Mouse (Mus musculus) heart, postnatal 25 days (tissue): ENCODE measurements around the gene Slx1b. TPM values are rescaled to one million over a fixed set of nuclear protein-coding genes. Genes with fewer than 3 reads are reported as not detected.
"Not testable (repeated sequence)": the region's sequence is repeated elsewhere in the genome, so short reads cannot be mapped to it uniquely, and the experiment has no call there.

Experiments used
- DNase-seq: peaks from one replicate; pipeline ENCODE4 v3.0.0; 2022; ENCODE audit warnings: low spot score
- intact Hi-C: fragments of 180-260 bp; cut with DNase I; formaldehyde crosslinking; loops from one replicate; pipeline ENCODE4 v1.15.1; 2025
- total RNA-seq, 2 experiments: library from RNA; stranded (reverse); gene quantifications; 2 replicates each; pipeline ENCODE4 v1.2.3; 2021

Slx1b gene
- total RNA-seq, 2 experiments from 2014 or later, result 4.3 to 4.5 TPM

GRCm38 (mm10) chr7:126703757-126704077, 8.1 kb upstream of the Slx1b start:
- intact Hi-C loops, result loop anchor here (5.0 kb wide), 2 partner anchors 44 to 221 kb away; no protein-coding TSS in a partner anchor
- DNase-seq, result no peak

DNA sequence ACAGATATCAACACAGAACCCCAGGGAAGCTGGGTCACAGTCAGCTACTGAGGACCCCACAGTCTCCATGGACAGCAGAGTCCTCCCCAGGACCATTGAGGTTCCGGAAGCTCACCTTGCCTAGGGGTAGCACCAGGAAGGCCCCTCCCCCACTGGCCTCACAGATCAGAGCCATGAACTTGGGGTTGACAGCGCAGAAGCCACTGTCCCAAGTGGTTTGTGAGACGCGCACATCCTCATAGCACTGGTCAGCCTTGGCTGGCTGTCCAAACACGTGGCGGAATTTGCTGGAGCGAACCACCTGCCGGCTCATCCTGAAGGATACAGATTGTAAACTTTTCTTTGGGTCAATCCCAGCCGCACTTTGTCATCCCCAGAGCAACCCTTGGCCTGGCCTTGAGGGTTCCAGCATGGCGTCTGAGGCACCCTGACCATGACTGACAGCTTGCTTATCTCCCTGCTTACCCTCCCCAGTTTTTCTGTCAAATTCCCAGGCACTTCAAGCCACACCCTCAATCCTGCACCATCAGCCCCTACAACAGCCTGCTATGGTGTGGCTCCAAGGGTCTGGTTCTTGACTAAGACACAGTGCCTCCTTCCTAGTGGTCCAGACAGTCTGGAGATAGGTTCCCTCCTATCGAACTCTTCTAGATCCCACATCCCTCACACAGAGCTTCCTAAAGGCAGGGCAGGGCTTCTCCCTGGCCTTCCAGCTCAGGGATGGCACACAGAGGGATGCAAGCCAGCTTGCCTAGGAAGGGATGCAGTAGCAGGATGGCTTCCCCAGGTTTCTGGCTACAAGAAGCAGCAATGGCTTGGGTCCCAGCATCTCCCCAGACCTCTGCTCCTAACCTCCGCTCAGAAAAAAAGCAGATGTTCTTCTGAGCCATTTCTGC, 7.5 kb upstream of the Slx1b start:
- DNase-seq, result no peak
- intact Hi-C loops, result loop anchor here (5.0 kb wide), 2 partner anchors 44 to 221 kb away; no protein-coding TSS in a partner anchor

GRCm38 (mm10) chr7:126702358-126702757, 6.8 kb upstream of the Slx1b start:
- intact Hi-C loops, result loop anchor here (5.0 kb wide), 2 partner anchors 45 to 220 kb away; no protein-coding TSS in a partner anchor
- no peak for DNase-seq

DNA sequence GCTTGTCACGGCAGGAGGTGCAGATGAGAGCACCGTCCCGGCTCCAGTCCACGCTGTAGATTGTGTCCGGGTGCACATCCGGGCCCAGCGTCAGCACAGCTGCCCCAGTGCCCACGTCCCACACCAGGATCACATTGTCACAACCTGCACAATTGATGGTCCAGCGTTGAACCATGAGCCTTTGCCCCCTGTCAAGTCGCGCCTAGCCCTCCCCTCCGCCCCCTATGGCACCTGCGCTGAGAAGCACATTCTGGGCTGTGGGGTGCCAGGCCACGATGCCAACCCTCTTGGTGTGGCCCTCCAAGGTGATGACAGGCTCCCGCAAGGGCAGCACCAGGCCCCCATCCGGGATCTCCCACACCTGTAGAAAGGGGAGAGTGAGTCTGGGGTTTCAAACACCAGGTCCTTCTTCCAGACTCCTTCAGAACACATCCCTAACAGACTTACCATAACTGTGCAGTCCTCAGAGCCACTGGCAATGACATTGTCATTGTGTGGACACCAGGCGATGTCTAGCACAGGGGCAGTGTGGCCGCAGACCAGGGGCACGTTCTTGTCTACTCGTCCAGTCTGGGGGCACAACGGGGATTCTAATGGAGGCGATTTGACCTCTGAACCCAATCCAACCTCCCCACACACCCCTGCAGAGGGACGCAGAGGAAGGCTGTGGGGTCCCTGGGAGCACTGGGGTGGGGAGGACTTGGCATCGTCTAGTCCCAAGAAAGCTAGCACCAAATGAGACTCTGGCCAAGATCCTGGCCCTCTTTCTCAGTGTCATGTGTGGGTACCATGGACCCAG, 6.2 kb upstream of the Slx1b start:
- intact Hi-C loops, result loop anchor here (2.0 to 5.0 kb wide), 3 partner anchors 46 to 219 kb away; no protein-coding TSS in a partner anchor

DNA sequence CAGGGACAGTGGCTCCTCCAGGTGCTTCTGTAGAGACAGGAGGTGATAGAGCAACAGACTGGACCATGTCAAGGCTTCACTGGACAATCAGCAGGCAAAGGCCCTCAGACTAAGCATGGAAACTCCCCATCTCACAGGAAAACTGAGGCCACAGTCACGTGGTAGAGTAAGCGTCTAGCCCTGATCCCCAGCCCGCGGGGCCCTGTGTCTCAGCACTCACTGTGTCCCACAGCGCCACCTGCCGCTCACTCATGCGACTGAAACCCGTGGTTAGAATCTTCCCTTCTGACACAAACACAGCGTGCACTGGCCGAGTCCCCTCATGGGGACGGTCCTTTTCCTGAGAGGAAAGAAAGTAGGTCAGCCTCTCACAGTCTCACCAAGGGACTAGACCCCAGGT, 5.5 kb upstream of the Slx1b start:
- intact Hi-C loops, result loop anchor here (2.0 to 5.0 kb wide), 3 partner anchors 46 to 219 kb away; no protein-coding TSS in a partner anchor
- DNase-seq, result peak; percentile 62

More for the DNA sequence above, 6.2 kb upstream of the Slx1b start:
- no peak for DNase-seq

GRCm38 (mm10) chr7:126700063-126701015, 4.8 kb upstream of the Slx1b start:
- DNase-seq, result no peak
- intact Hi-C loops, result loop anchor here (2.0 to 5.0 kb wide), 3 partner anchors 47 to 218 kb away; no protein-coding TSS in a partner anchor

DNA sequence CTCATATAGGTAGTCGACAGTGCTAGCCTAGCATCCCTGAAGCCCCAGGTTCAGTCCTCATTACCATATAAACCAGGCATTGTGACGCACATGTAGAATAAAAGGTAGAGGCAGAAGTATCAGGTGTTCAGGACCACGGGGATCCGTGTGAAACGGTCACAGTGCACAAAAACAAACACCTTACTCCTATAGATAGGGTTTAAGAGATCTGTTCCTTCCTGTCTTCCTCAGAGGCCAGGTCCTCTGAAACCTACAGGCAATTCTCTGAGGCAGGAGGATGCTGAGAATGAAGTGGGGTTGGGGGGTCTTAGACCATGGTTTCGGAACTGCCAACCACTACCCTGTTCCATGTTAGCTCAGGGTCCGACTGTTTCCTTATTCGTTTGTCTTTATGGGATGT, 2.3 kb upstream of the Slx1b start:
- DNase-seq, result no peak
- intact Hi-C loops, result no loop called here

- intact Hi-C loops, result no loop called here
- DNase-seq, result no peak
Observed at GRCm38 (mm10) chr7:126696886-126697285, 1.3 kb upstream of the Slx1b start.

DNA sequence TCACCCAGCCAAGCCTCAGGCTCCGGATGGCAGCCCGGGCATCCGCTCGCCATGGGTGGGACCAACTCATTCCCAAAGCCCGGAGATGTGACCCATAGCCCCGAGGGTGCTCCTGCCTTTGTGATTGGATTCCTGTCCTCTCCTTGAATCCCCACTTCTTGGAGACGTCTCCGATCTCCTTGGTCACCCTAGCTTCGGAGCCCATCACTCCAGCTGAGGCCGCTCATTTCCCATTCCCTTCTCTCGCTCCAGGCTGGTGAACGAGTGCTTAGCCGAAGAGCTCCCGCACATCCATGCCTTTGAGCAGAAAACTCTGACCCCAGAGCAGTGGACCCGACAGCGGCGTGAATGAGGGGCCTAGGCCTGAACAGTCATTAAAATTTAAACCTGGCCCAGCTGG, 719 bp upstream of the Slx1b start:
- intact Hi-C loops, result no loop called here
- DNase-seq, result no peak

DNA sequence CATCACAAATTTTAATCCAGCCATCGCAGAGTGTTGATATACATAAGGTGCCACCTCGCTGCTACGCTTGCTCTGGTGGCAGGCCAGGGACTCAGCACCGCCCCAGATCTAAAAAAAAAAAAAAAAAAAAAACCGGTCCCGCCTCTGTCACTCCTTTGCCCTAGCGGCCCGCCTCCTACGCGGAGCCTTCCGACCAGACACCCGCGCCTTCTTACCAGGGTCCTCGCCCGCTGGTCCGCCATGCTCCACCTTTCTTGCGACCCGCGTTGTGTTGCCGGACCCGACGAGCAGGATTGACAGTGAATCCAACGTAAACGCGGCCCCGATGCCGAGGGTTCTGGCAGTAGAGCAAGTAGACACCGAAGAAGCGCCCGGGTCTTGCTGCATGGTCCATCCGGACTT, 373 bp downstream of the Slx1b start, which contains the start of gene Bola2:
TSS of gene Bola2 (plus strand) at position 192 of the 402 bp plus-strand sequence.
- intact Hi-C loops, result no loop called here
- peak; percentile 51 for DNase-seq

DNA sequence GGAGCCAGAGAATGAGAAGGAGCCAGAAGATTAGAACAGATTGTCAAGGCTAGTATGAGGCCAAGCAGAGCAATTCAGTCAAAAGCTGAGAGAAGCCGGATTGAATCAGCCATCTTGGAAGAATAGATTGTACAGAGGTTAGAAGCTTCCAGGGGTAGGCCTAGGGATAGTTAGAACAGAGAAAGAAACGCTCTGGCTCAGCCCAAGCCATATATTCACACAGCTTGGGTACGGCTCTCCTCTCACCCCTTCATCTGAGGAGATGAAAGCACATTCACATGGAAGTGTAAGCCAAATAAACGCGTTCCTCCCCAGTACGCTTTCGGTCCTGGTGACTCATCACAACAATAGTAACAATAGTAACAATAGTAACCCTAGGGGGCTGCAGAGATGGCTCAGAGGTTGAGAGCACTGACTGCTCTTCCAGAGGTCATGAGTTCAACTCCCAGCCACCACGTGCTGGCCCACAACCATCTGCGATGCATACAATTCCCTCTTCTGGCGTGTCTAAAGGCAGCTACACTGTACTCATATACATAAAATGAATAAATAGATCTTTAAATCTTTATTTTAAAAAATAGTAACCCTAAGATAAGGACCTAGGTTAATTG, 1.0 kb downstream of the Slx1b start:
- intact Hi-C loops, result no loop called here
- DNase-seq, result no peak

DNA sequence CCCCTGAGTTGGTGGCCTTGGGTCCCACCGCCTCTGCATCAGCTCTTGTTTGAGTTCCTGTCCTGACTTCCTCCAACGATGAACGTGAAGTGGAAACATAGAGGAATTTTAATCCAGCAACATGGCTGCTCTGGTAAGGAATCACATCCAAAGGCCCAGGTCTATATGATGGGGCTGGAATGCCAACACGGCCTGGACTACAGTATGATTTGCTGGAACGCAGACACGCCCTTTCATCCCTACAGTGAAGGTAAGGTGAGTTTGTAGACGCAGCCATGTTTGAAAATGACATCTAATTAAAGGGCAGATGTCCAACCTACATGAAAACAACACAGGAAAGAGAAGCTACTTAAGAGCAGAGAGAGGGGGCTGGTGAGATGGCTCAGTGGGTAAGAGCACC, 1.8 kb downstream of the Slx1b start:
- DNase-seq, result no peak
- intact Hi-C loops, result loop anchor here (1.0 to 2.0 kb wide), 2 partner anchors 17 to 50 kb away; partner anchors contain the start of gene Sult1a1

DNA sequence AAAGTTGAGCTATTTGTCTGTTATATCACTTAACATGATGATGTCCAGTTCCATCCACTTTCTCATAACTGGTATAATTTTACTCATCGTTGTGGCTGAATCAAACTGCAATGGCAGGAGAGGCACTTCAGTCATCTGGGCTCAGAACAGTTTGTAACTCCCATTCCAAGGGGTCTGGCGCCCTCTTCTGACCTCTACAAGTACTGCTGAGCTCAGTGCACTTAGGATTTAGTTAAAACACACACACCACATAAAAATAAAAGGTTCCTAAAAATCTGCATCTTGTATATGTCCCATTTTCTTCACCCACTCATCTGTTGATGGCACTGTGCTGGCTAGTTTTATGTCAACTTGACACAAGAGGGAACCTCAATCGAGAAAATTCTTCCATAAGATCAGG, 2.3 kb downstream of the Slx1b start:
- intact Hi-C loops, result loop anchor here (1.0 to 2.0 kb wide), 2 partner anchors 16 to 50 kb away; partner anchors contain the start of gene Sult1a1
- no peak for DNase-seq

DNA sequence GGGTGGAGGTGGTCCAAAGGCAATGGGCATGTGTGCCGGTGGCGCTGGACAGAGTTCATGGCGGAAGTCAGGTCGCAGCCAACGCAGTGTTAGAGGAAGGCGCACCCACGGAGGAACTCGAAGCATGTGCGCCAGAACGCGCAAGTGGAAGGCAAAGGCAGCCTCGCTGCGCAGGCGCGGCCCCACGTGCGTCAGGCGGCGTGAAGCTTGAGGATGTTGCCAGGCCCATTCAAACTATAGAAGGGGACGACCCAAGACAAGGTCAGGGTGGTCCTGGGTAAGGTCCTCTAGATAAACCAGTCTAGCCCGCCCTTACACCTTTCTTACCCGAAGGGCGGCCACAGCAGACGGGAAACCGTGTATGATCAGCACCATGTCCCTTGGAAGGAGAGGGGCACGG, 3.2 kb downstream of the Slx1b start:
- intact Hi-C loops, result loop anchor here (2.0 kb wide), 1 partner anchor 16 kb away; the partner anchor contains the start of gene Sult1a1
- no peak for DNase-seq

DNA sequence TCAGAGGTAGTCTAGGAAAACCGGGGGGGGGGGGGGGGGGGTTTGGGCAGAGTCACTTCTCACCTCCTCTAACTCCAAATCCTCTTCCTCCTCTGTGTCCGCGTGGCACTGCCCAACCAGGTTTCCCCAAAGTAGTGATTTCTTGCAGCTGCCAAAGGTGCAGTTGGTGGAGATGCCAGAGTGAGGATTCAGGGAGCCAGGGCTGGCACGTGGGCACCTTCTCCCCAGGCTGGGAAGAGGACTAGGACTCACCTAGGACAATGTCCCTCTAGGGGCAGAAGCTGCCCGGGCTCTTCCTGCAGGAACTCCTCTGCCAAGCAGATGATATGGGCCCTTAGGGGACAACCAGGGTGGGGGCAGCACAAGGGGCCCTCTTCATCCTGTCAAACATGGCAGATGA, 3.9 kb downstream of the Slx1b start:
- DNase-seq, result no peak
- intact Hi-C loops, result loop anchor here (2.0 kb wide), 1 partner anchor 15 kb away; the partner anchor contains the start of gene Sult1a1

DNA sequence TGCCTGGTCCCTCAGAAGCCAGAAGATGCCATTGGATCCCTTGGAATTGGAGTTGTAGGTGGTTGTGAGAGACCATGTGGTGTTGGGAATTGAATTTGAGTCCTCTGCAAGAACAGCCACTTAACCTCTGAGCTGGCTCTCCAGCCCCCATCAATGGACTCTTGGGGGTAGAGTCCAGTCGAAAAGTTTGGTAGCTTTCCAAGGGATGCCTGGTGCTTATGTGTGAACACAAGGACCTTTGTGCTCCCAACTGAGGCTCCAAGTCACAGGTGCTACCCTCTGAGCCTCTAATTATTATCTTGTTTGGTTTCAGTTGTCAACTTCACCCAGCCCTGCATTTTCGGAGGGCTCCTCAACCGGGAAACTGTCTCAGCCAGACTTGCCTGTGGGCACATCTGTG, 4.8 kb downstream of the Slx1b start:
- intact Hi-C loops, result no loop called here

DNA sequence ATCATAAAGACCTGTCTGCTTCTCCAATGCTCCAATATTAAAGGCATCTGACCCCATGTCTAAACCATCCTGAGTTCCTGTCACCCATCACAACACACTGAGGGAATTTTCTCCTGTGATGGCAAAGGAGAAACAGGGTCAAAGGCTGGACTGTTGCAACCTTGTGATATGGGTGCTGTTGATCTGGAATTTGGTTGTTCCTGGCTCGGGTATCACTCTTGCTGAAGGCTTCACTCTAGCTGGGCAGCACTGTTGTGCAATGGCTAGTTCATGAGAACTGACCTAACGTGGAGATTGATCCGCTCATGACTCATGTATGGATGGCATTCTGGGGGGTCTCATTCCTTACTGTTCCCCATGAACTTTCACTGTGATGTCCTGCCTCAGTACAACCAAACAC, 6.6 kb downstream of the Slx1b start:
- intact Hi-C loops, result no loop called here
- DNase-seq, result no peak

More for the DNA sequence above, 4.8 kb downstream of the Slx1b start:
- no peak for DNase-seq

GRCm38 (mm10) chr7:126688156-126688555, 7.4 kb downstream of the Slx1b start:
- intact Hi-C loops, result not testable (repeated sequence)

GRCm38 (mm10) chr7:126681221-126681620, 14.4 kb downstream of the Slx1b start:
- no peak for DNase-seq
- intact Hi-C loops, result no loop called here

More at GRCm38 (mm10) chr7:126688156-126688555, 7.4 kb downstream of the Slx1b start:
- not testable (repeated sequence) for DNase-seq
